Mouse (Mus musculus) liver, postnatal 0 days (tissue): Measurements from ENCODE around the gene Ucp3. TPM values are rescaled to one million over a fixed set of nuclear protein-coding genes. Genes with fewer than 3 reads are reported as not detected.

Experiments used
- ATAC-seq: fragments of 200-750 bp; cut with Nextera tagmentation; 2 replicates; pipeline ENCODE4 v1.8.0; 2017; ENCODE audit warnings: mild to moderate bottlenecking, moderate library complexity
- DNase-seq: peaks from one replicate; pipeline ENCODE4 v3.0.0-alpha.2; 2016
- H3K27ac ChIP-seq: fragments of 300-500 bp; sonication (generic); 2 replicates; pipeline ENCODE4 v1.5.1; 2014; ENCODE audit warnings: antibody characterized with exemption, moderate library complexity, mild to moderate bottlenecking, low read depth
- H3K27me3 ChIP-seq: fragments of 300-500 bp; sonication (generic); 2 replicates; pipeline ENCODE4 v1.6.1; 2014; ENCODE audit warnings: low read length, control low read depth, mixed read lengths; ENCODE audit not compliant: insufficient read depth
- H3K36me3 ChIP-seq: fragments of 300-500 bp; sonication (generic); replicated peaks from 2 replicates; pipeline ENCODE4 v1.6.1; 2014; ENCODE audit warnings: mild to moderate bottlenecking, control low read depth, low read length, moderate library complexity, mixed read lengths; ENCODE audit not compliant: insufficient read depth
- H3K4me1 ChIP-seq: fragments of 300-500 bp; sonication (generic); 2 replicates; pipeline ENCODE4 v1.6.1; 2014; ENCODE audit warnings: antibody characterized with exemption, mild to moderate bottlenecking, control low read depth; ENCODE audit not compliant: insufficient read depth
- H3K4me2 ChIP-seq: fragments of 300-500 bp; sonication (generic); 2 replicates; pipeline ENCODE4 v1.6.1; 2014; ENCODE audit warnings: low read depth, mild to moderate bottlenecking, low read length, moderate library complexity, mixed read lengths
- H3K4me3 ChIP-seq: fragments of 300-500 bp; sonication (generic); 2 replicates; pipeline ENCODE4 v1.5.1; 2014; ENCODE audit warnings: low read depth, low read length
- H3K9ac ChIP-seq: fragments of 300-500 bp; sonication (generic); replicated peaks from 2 replicates; pipeline ENCODE4 v1.6.1; 2014; ENCODE audit warnings: mild to moderate bottlenecking, moderate library complexity
- H3K9me3 ChIP-seq: fragments of 300-500 bp; sonication (generic); 2 replicates; pipeline ENCODE4 v1.6.1; 2016; ENCODE audit warnings: mild to moderate bottlenecking, control low read depth, low read length, mixed read lengths
- CTCF ChIP-seq: sonication (generic); IDR thresholded peaks from 2 replicates; pipeline ENCODE4 v1.5.1; 2016; ENCODE audit warnings: antibody characterized with exemption, low read depth
- EP300 ChIP-seq: IDR thresholded peaks from 2 replicates; pipeline ENCODE4 v1.6.1; 2016; ENCODE audit warnings: antibody characterized with exemption, low read depth, mild to moderate bottlenecking
- WGBS: fragments of 180-500 bp; shearing (Covaris S2); extraction: QIAGEN DNeasy Blood & Tissue Kit; methylation state at CpG from one replicate; pipeline ENCODE4 v1.1.7; 2014; ENCODE audit not compliant: insufficient replicate concordance; 5-methylcytosine and 5-hydroxymethylcytosine counted together
- polyA plus RNA-seq: library from polyadenylated mRNA; unstranded; fragments of >200 nt; fragmentation: Nextera tagmentation; extraction: Ambion mirVana; gene quantifications from 2 replicates; pipeline ENCODE4 v1.2.1, GENCODE M21; 2015

Ucp3 gene
- polyA plus RNA-seq, 1 experiment from 2014 or later, result 0.08 TPM

DNA sequence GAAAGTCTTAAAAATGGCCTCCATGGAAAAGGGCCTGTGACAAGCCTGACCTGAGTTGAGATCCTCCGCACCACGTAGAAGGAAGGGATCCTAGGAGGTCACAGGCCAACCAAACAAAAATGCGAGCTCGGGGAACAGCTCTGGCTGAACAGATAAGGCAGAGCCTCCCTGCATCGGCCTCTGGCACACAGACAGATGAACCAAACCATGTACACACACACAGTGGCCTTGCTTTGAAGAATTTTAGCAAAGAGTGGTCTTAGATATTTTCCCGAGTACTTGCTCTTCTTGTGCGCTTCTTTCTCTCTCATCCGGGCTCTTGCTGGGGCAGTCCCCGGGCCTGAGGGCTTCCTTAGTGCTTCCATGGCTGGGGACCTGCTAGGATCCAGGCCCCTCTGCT lies 9.6 kb upstream of the Ucp3 start:
- Histone ChIP-seq H3K4me2 (peak overlapping the region; percentile 75), H3K9ac (peak overlapping the region; percentile 51), H3K4me1 (peaks cover 68% of the 10 kb centered on the region), H3K4me3 (peak overlapping the region; percentile 15; the same call in 1 of the 2 replicates), H3K27ac (peak overlapping the region; percentile 94), H3K9me3 (no peaks in the 10 kb centered on the region), H3K36me3 (peaks cover 41% of the 10 kb centered on the region), H3K27me3 (no peaks in the 10 kb centered on the region)
- no peak for TF ChIP-seq CTCF
- peak; percentile 91 for TF ChIP-seq EP300
- WGBS, result 46% methylated on average over 9 of the region's 9 CpGs
- DNase-seq (peak; percentile 67), ATAC-seq (peak; percentile 37)

DNA sequence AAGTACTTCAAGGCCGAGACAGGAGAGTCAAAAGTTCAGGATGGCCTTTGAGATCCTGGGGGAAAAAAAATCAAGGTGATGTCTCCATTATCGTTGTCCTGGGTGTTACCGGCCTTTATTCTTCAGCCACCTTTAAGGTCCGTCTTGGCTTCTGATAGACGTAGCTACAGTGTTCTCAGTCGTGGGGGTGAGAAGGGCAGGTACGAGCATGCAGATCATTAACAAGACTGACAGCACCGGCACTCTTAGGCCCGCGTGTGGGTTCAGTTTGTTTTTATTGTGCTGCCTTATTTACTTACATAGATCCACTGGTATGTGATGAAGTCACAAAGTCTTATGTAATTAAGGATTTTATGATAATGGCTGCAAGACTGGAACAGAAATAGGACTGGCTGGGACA lies 9.0 kb upstream of the Ucp3 start:
- H3K27me3 ChIP-seq, result no peaks in the 10 kb centered on the region
- no peaks in the 10 kb centered on the region for H3K9me3 ChIP-seq
- peak overlapping the region; percentile 94 for H3K27ac ChIP-seq
- H3K9ac ChIP-seq, result peak overlapping the region; percentile 51
- peaks cover 72% of the 10 kb centered on the region for H3K4me1 ChIP-seq
- no peak for DNase-seq
- peak overlapping the region; percentile 75 for H3K4me2 ChIP-seq
- ATAC-seq, result no peak
- peak overlapping the region; percentile 15; the same call in 1 of the 2 replicates for H3K4me3 ChIP-seq
- H3K36me3 ChIP-seq, result peaks cover 41% of the 10 kb centered on the region
- 70% methylated on average over 10 of the region's 10 CpGs for WGBS
- TF ChIP-seq CTCF, result no peak
- no peak for TF ChIP-seq EP300

DNA sequence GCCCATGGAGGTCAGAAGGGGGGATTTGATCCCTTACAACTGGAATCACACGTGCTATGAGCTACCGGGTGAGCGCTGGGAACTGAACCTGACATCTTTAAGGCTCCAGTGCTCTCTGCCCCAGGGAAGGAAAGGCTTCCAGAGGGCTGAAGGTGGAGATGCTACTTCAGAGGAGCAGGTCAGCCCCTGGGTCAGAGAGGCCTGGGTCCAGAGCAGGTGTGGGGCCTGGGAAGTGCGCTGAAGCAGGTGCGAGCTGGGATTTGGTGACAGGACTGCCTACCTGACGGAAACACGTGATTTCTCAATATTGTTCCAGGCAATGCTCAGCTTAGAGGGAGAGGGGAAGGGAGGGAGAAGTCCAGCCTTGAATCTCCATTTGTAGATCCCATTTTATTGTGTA lies 8.5 kb upstream of the Ucp3 start:
- Histone ChIP-seq H3K9ac (peak overlapping the region; percentile 33; the same call in 1 of the 2 replicates), H3K27ac (peak overlapping the region; percentile 94), H3K36me3 (peaks cover 41% of the 10 kb centered on the region), H3K9me3 (no peaks in the 10 kb centered on the region), H3K4me1 (peaks cover 72% of the 10 kb centered on the region), H3K4me3 (no peak overlapping the region), H3K27me3 (no peaks in the 10 kb centered on the region), H3K4me2 (peak overlapping the region; percentile 75)
- WGBS, result 81% methylated on average over 7 of the region's 7 CpGs
- DNase-seq (no peak), ATAC-seq (no peak)
- no peak for TF ChIP-seq EP300

DNA sequence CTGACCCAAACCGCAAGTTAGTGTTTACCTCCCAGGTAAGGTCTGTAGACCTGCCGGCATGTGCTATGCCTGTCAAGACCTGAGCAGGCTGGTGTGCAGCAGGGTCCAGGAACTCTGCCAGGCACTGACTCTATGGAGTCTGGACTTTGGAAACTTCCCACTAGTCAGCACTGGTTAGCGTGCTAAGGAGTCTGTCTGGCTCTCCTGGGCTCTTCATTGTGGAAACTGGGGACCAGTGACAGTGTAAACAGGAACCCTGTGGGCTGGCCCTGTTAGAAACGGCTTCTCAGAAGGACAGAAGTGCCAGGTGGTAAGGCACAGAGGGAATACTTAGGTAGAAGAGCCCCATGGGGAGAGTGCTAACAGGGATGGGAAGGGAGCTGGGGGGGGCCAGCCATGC lies 7.5 kb upstream of the Ucp3 start:
- peak overlapping the region; percentile 94 for H3K27ac ChIP-seq
- DNase-seq (peak; percentile 63), ATAC-seq (peak; percentile 12; the same call in 1 of the 2 replicates)
- H3K4me3 ChIP-seq, result peak overlapping the region; percentile 43
- H3K9me3 ChIP-seq, result no peaks in the 10 kb centered on the region
- H3K27me3 ChIP-seq, result no peaks in the 10 kb centered on the region
- peak overlapping the region; percentile 75 for H3K4me2 ChIP-seq
- 51% methylated on average over 4 of the region's 4 CpGs for WGBS
- peak overlapping the region; percentile 75 for H3K9ac ChIP-seq
- H3K4me1 ChIP-seq, result peaks cover 77% of the 10 kb centered on the region
- TF ChIP-seq CTCF (no peak), EP300 (0 out of 2 replicates have a peak, but pooled peaks have one; percentile 7)
- peaks cover 39% of the 10 kb centered on the region for H3K36me3 ChIP-seq

DNA sequence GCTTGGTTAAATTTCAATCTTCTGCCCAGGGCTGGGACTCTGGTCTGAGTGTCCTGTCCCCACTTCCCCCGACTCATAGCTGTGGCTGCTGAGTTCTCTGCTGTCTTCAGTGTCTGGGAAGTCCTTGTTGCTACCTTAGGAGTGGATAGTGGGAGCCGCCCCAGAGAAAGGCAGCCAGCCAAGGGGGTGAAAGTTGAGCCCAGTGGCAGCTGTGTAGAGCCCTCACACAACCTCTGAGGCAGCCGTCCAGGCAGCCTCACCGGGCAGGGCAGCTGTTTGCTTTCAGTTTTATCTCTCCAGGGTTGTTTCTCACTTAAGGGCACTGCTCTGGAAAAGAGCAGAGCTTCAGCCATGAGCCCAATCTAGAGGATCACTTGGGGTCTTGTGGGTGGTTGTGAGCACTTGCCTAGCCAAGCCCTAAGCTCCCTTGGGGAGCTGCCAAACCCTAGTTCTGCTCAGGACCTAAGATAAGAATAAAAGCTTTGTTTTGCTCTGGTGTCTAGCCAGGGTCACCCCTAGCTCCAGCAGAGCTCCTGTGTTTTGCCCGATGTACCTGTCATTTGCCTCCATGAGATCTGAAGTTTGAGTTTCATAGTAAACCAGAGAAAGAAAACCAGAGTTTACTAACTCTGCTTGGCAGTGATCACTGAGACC lies 7.0 kb upstream of the Ucp3 start:
- 25% methylated on average over 5 of the region's 5 CpGs for WGBS
- Histone ChIP-seq H3K4me3 (peak overlapping the region; percentile 43), H3K36me3 (peaks cover 37% of the 10 kb centered on the region), H3K4me2 (peak overlapping the region; percentile 75), H3K27ac (peak overlapping the region; percentile 94), H3K27me3 (no peaks in the 10 kb centered on the region), H3K9me3 (no peaks in the 10 kb centered on the region), H3K4me1 (peaks cover 77% of the 10 kb centered on the region), H3K9ac (peak overlapping the region; percentile 75)
- TF ChIP-seq CTCF (no peak), EP300 (no peak; the same call in 1 of the 2 replicates)
- peak; percentile 88 for DNase-seq
- ATAC-seq, result peak; percentile 54

DNA sequence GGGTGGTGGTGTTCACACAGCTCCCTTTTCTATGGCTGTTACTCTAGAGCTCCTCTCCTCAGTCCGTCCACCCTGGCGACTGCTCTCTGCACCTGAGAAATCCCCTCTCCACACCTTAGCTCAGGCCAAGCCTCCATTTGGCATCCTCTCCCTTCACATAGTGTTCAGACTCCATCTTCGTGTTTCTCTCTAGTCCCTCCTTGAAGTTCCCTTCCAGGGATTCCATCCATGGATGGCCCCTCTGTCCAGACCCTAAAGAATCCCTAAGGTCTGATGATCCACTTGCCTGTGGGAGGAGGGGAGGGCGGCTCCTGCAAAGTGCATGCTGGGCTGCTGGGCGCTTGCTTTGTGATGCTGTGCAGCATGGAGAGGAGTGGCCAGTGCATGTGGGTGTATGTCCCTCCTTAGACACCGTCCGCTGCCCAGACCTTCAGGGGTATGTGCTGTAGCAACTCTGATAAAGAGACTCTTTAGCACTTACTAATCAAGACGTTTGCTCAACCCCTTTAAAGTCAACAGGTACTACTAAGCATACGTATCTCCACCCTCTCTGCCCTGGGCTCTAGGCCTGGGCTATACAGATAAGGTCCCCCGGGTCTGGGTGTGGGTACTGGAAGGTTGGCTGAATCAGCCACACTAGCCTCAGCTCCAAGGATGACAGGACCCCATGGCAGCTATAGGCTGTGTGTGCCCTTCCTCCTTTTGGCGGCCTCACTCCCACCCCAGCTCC lies 5.8 kb upstream of the Ucp3 start:
- H3K4me3 ChIP-seq, result peak overlapping the region; percentile 43
- TF ChIP-seq EP300 (peak; percentile 98), CTCF (no peak)
- no peaks in the 10 kb centered on the region for H3K9me3 ChIP-seq
- H3K27me3 ChIP-seq, result no peaks in the 10 kb centered on the region
- peak overlapping the region; percentile 94 for H3K27ac ChIP-seq
- H3K4me1 ChIP-seq, result peaks cover 67% of the 10 kb centered on the region
- peak overlapping the region; percentile 75 for H3K4me2 ChIP-seq
- peak overlapping the region; percentile 75 for H3K9ac ChIP-seq
- H3K36me3 ChIP-seq, result peaks cover 35% of the 10 kb centered on the region
- ATAC-seq, result peak; percentile 90
- DNase-seq, result peak; percentile 81
- WGBS, result 59% methylated on average over 11 of the region's 11 CpGs
